Mouse (Mus musculus) stomach, postnatal 0 days (tissue): Measurements from ENCODE around the gene Tsnax.

Experiments used
- CTCF ChIP-seq: IDR thresholded peaks from 2 replicates; pipeline ENCODE4 v1.5.1; 2016; ENCODE audit warnings: antibody characterized with exemption, low read depth, mild to moderate bottlenecking, moderate library complexity
- EP300 ChIP-seq: optimal IDR thresholded peaks from 2 replicates; pipeline ENCODE3; 2016; ENCODE audit warnings: antibody characterized with exemption

DNA sequence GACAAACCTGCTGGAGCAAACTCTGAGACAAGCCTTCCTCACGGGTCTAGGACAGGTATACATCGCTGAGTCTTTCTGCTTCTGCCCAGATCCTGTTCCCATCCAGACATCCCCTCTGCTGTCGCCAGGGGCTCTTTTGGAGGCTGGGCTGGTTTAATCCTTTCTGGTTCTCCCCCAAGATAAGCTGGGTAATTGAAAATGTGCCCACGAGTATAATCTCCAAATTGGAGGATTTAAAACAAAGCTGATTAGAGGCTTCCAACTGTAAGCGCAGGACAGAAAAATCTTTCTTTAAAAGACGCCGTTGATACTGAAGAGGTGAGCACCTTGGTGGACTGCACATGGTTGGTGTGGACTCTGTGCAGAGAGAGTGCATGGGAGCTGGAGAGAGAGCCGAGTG, 64.5 kb downstream of the Tsnax start:
- no peak for TF ChIP-seq CTCF
- TF ChIP-seq EP300, result no peak
